Mouse (Mus musculus) thymus, postnatal 36 days (tissue): ENCODE measurements around the gene Baiap2.

Experiments used
- DNase-seq, 2 experiments: peaks; one replicate each; pipeline ENCODE4 v3.0.0; 2022; ENCODE audit warnings: mixed read lengths in 2 of 2

The Baiap2 gene

DNA sequence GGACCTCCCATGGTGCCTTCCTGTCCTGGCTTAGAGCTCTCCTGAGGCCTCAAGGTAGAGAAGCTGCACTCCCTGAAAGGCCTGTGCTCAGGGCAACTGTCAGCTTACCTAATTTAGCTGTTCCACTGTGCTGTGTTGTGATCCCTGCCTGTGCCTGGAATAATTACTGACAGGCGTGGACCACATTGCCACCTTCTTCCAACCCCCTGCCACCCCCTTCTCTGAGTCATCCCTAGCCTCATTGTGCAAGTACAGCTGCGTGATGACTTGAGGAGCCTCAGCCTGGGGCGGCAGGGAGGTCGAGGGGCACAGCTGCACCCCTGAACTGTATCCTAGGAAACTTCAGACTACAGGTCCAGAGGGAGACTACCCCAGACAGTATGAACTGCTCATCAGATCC is 5.7 kb downstream of the Baiap2 start:
- DNase-seq, result no peak

DNA sequence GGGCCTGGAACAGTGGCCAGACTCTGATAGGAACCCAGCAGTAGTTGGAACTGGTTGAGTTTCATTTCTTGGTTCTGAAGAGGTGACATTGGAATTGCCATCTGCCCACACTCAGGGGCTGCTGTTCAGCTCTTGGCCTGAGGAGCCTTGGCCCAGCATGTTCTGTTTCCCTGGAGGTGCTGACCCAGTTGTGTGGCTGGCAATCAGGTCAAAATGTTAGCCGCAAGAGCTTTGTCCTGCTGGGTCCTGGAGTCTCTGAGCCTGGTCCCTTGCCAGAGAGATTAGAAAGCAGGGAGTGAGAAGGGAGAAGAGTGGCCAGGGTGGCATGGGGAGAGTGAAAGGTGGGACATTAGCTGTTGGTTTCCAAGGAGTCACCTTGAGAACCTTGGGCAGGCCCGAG is 6.2 kb downstream of the Baiap2 start:
- DNase-seq, result no peak

DNA sequence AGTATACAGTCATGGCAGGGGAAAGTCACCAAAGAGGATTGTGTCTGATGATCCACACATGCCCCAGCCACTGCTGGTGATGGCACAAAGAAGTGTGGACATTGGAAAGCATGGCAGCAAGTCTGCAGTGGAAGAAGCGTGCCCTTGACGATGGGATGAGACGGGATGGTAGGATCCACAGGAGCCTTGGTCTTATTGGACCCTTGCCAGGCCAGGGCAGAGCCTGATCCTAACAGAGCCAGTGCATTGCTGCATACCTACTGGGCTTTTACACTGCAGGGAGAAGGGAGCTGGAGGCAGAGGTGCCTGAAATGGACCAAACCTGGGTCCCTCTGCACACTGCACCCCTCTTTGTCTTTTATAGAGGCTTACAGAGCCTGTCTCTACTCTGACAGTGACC is 8.0 kb downstream of the Baiap2 start:
- no peak for DNase-seq

DNA sequence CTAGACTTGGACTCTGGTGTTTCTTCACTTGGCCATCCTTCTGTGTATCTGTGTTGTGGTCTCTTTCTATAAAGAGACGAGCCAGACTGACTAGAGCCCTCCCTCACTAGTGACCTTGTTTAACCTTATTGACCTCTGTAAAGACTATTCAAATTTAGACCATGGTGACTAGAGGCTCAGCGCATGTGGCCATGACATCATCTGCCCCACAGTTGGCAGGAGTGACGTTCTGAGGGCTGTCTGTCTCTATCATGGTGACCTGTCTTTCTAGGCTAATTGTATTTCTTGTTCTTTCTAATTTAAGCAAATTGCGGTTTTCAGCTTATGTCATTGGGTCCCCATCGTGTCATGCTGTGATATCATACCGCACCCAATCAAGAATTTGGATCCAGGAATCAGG is 8.8 kb downstream of the Baiap2 start:
- DNase-seq, result no peak

- no peak for DNase-seq
Measured at GRCm38 (mm10) chr11:119952429-119953224, 10.1 kb downstream of the Baiap2 start.

GRCm38 (mm10) chr11:119954233-119954632 is 11.7 kb downstream of the Baiap2 start:
- DNase-seq, result no peak

GRCm38 (mm10) chr11:119954749-119955337 is 12.3 kb downstream of the Baiap2 start:
- no peak for DNase-seq

DNA sequence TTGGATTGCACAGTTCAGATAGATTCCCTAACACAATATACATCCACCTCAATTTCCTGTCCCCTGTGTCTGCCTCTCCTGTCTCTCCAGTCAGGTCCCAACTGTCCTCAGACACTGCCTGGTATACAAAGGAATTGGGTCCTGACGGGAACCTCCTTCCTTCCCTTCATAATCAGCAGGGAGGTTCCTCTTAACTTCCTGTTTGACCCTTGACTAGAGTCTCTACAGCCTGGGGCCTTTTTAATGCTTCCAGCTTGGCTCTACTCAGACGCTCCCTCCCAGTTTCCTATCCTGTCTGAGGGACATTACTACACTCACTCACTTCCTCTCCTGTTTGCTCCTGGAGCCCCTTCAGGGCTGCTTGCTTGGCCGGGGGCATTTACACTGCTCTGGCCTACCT is 12.9 kb downstream of the Baiap2 start:
- no peak for DNase-seq

GRCm38 (mm10) chr11:119956590-119956989 is 14.0 kb downstream of the Baiap2 start:
- DNase-seq, result no peak

DNA sequence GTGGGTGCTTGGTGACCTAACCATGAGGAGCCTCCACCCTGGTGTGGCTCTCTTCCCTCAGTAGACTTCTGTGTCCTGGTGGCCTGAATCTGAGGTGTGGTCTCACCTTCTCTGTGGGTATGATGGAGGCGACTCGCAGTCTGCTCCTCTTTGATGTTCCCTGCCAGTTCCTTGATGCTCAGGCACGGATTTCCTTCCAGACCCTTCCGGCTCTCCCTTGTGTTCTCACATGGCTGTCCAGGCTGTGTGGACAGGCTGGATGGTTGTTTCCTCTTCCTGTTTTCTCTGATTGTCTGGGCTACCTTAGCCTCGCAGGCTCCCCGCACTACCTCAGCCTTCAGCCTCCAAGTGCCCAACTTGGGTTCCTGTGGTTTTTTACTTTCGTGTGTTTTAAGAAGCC is 16.3 kb downstream of the Baiap2 start:
- DNase-seq, result no peak

- DNase-seq, result no peak
Measured at GRCm38 (mm10) chr11:119959714-119960113, 17.2 kb downstream of the Baiap2 start.

DNA sequence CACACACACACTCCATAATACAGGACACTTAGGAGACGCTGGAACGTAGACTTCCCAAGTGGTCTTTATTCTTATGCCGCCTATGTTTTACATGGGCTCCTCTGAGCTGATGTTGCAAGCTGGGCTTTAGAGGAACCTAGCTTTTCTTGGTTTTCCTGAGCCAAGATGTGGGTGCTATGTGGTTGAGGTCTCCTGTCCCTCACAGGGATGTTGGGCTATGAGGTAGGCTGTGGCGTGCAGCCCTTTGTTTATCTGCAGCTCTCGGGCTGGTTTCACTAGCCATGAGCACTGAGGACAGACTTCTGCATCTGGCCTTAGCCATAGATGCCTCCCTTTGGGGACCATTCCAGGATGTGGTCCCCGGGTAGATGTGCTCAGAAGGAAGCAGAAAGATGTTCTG is 18.1 kb downstream of the Baiap2 start:
- no peak for DNase-seq

- DNase-seq, result no peak
Measured at GRCm38 (mm10) chr11:119961511-119961910, 18.9 kb downstream of the Baiap2 start.

DNA sequence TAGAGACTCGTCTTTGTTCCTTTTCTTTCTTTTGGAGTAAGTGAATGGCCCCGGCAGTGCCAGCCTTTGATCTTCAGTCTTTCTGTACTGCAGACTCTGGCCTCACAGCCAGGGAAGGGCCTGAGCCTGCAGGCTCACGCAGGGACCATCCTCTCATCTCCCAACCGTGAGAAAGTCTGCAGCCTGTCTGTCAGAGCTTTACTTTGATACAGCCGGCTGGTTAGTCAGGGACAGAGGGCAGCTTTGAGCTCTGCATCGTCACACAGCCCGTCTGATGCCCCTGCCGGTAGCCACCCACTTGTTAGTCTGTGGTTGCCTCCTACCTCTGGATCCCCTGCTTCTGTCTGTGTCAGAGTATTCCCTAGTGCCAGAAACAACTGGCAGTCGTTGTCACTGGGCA is 22.5 kb downstream of the Baiap2 start:
- DNase-seq, result no peak

GRCm38 (mm10) chr11:119966294-119966693 is 23.7 kb downstream of the Baiap2 start:
- DNase-seq, result no peak

GRCm38 (mm10) chr11:119967401-119967800 is 24.8 kb downstream of the Baiap2 start:
- DNase-seq, result no peak

DNA sequence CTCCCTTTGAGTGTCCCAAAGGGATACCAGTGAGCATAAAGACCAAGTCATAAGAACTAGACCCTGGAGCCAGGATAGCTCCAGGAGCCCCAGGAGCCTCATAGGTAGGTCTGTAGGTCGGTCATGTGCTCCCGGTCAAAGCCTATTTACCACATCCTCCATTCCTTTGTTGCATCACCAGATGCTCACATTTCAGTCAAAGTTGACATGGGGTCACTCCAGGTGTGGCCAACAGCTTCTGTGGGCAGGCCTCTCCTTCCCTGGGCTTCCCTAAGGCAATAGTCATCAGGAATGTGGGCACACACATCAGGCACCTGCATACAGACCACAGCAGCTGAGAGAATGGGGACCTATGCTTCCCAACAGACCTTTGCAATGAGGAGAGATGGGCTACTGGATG is 25.3 kb downstream of the Baiap2 start:
- DNase-seq, result no peak

DNA sequence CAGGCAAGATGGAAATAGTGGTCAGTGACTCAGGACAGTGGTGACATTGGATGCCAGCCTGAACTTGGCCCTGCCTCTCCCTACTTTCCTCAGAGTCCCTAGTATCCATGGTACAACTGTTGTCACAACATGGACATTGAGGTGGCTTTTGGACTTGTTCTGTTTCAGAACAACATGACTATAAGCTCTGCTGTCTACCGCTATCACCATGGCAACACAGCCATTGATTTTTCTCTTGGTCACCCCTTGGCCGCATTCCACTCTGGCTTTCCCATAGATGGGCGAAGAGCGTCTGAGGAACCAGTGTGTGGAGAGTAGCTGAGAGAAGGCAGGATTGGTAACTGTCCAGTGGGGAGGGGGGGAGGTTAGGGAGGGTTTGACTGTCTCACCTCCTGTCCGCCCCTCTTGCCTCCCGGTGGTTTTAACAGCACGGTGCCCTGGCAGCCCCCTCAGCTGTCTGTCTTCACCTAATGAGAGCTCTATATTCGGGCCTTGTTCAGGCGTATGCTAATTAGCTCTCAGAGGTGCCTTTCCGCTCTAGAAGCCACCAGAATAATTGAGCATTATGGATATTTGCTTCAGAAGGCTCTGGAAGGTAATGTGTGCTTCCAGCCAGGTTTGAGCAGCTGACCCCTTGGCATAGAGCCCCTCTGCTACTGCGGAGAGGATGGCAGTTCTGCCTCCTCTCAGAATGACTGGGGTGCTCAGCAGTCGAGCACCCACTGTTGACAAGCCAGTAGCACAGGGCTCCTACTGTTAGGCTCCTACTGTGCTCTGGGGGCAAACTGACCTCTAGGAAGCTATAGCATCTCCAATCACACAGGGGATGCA is 27.7 kb downstream of the Baiap2 start:
- no peak for DNase-seq

DNA sequence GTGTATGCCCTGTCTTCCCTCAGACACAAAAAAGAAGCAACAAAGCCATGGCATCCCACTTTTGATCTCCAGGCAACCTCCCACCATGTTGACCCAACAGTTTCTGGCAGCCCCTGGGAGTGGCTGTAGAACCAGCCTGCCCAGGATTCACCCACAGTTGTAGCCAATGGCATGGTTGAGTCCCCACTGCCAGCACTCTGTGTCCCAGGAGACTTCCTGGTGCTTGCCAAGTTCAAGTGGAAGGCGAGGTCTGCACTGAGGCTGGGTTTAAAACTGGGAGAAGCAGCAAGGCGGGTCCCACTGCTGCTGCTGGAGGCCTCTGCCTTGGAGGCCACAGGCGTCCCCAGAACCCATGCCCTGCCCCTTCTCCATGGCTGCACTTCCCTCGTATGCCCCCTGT is 31.2 kb downstream of the Baiap2 start:
- no peak for DNase-seq

- DNase-seq, result no peak
Measured at GRCm38 (mm10) chr11:119975739-119976501, 33.4 kb downstream of the Baiap2 start.

DNA sequence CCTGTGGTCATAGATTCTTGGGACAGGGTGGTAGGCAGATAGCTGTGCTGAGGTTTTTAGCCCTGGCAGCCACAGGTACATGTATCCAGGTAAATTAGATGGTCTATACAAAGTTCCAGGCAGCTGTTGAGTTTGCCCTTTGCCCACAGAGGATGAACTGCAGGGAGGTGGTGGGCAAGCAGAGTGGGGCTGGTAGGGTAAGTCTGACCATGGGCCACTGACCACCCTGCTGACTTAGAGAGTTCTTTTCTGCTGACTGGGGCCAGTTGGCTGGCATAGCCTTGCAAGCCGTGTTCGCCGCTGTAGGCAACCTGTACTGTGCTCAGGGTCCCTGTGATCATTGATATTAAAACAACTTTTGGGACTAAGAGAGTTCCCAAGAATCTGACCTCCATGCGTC is 36.1 kb downstream of the Baiap2 start:
- no peak for DNase-seq

GRCm38 (mm10) chr11:119979596-119980385 is 37.2 kb downstream of the Baiap2 start:
- no peak for DNase-seq
